Mouse (Mus musculus): ENCODE results near the gene Gfi1.

Gfi1 gene

GRCm38 (mm10) chr5:107725435-107726261, at the start of gene Gfi1:
Gene Gfi1 (minus strand): TSS chr5:107726036.
- peak; percentile 29 for DNase-seq (ENCODE audit: low read depth, low spot score)

DNA sequence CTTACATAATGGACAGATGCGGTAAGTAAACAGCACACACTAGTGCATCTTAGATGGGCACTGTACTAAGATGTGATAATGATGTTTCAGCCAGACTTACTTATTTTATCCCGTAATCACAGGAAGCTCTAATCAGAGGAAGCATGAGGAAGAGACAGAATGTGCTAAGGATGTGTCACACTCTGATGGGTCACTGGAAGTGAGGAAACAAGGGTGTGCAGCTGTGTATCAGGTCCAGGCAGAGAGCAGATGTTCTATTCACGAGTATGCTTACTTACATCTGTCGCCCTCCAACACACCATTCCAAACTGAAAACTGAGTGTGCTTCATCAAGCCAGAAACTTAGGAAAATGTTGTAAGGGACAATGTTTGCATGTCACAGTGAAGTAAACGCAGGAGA, 46.2 kb upstream of the Gfi1 start:
- no peak for DNase-seq (ENCODE audit: low read depth, low spot score)

DNA sequence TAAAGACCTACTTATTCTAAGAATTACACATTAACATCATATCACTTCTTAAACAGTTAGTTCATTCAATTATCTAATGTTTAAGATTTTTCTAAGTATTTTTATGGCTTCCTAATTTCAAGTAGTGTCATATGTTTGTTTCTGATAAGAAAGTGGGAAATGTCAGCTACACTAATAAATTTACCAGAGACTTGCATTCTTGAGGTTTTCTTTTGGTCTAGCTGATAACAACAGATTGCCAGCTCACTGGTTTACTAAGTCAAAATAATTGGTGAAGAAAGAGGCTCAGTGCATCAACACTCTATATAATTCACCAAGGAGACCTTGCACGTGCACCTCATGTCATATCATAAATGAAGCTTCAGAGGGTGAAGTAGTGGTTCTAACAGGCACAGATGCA, 42.4 kb upstream of the Gfi1 start:
- no peak for DNase-seq (ENCODE audit: low read depth, low spot score)

DNA sequence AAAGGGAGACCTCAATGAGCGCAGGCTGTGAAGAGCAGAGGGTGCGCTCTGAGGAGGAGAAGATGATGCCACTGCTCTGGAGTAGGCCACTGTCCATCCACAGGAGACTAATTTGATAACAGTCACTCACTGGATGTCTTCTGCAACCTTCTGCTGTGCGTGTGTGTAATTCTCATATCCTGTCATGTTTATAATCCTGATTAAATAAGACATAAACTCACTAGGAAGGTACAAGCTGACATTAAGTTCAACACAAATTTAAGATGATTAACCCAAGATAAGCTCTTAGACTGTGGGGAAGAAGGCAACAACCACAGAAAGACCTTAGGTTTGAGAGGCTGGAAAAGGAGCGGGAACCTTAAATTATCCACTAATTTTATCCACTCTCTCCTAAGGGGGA, 40.1 kb upstream of the Gfi1 start:
- no peak for DNase-seq (ENCODE audit: low read depth, low spot score)

DNA sequence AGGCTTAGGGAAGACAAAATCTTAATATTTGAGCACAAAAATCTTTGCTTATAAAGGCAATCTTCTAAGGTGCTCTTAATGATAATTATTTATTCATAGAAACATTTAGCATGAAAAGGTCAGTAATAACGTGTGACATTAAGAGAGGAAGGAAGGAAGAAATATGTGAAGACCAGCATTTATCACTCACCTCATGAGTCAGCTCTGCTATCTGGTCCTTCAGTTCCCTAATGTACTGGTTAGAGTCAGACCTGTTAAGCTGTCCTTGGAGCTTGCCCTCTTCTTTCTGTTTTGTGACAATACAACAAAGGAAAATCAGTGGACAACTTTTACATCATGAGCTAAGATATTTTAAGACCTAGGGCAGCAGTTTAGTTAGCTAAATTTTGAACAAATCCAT, 38.6 kb upstream of the Gfi1 start:
- DNase-seq (ENCODE audit: low read depth, low spot score), result no peak

DNA sequence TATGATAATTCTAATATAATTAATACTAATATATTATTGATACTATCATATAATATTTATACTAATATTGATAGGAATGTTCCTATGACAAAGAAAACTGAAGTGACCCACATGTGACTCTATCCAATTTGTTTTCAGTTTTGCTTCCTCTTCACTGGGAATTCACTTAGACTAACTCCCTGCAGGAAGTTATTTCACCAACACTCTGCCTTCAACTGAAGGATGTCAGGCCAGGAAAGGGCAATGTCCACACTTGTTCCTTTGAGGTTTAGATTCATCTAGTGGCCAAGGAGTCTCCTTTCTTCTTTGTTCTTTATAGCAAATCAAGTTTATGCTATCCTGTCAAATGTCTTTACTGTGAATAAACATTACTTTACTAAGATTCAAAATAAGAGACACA, 37.8 kb upstream of the Gfi1 start:
- no peak for DNase-seq (ENCODE audit: low read depth, low spot score)

GRCm38 (mm10) chr5:107759121-107759520, 33.3 kb upstream of the Gfi1 start:
- no peak for DNase-seq (ENCODE audit: low read depth, low spot score)

DNA sequence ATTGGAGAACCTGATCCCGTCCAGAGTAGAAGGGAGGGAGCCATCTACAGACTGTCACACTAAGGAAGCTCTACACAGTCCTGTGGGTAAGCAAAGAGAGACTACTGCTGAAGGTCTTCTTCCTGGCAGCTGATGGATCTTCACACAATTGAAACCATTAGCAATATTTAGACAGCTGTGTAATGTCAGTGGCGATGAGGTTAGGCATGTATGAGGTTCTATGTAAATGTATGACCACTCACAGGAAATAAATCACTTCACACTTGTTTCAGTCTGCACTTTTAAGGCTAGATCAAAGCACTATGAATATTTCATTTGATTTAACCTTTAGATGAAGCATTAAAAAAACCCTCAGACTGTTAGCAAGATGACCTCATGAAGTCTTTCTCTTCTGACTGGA, 30.2 kb upstream of the Gfi1 start:
- DNase-seq (ENCODE audit: low read depth, low spot score), result no peak

- no peak for DNase-seq (ENCODE audit: low read depth, low spot score)
These were observed 28.9 kb upstream of the Gfi1 start for GRCm38 (mm10) chr5:107754740-107755139.

DNA sequence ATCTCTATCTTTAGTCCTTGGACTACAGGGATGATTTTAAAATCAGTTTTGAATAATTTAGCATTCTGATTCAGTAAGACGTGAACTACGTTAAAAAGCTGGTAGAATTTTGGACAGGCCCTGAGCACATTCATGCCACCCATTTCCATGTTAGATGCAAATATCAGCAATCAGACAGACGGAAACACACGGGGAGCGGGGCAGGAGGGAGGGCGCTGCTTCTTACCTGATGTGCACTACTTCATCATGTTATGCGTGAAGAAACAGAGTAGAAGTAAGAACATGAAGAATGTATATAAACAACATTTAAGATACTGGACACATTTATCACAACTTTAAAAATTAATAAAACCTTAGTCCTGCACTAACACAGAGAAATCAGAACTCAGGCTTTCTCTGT, 27.8 kb upstream of the Gfi1 start:
- no peak for DNase-seq (ENCODE audit: low read depth, low spot score)

- no peak for DNase-seq (ENCODE audit: low read depth, low spot score)
These were observed 23.5 kb upstream of the Gfi1 start for GRCm38 (mm10) chr5:107749229-107749916.

- DNase-seq (ENCODE audit: low read depth, low spot score), result no peak
These were observed 13.2 kb upstream of the Gfi1 start for GRCm38 (mm10) chr5:107739023-107739422.

- no peak for DNase-seq (ENCODE audit: low read depth, low spot score)
These were observed 12.5 kb upstream of the Gfi1 start for GRCm38 (mm10) chr5:107738296-107738695.

GRCm38 (mm10) chr5:107736171-107736570, 10.3 kb upstream of the Gfi1 start:
- DNase-seq (ENCODE audit: low read depth, low spot score), result no peak

GRCm38 (mm10) chr5:107731844-107732243, 6.0 kb upstream of the Gfi1 start:
- no peak for DNase-seq (ENCODE audit: low read depth, low spot score)

DNA sequence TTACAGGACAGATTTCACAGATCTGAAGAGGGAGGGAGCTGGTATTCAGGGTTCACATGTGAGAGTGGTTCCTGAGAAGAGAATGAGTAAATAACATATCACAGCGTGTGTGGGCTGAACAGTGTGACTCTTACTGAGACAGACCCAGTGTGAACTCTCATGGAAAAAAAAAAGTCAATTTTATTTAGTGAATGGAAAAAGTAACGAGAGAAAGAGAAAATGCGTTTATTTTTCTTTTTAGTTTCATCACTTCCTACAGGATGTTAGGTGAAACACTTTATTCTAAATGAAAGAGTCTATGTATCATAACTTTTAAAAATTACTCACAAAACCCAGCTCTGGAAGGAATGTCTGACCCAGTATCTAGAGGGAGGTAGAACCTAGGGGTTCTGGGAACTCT, 5.6 kb upstream of the Gfi1 start:
- DNase-seq (ENCODE audit: low read depth, low spot score), result no peak

GRCm38 (mm10) chr5:107727007-107727402, 1.2 kb upstream of the Gfi1 start:
- no peak for DNase-seq (ENCODE audit: low read depth, low spot score)

DNA sequence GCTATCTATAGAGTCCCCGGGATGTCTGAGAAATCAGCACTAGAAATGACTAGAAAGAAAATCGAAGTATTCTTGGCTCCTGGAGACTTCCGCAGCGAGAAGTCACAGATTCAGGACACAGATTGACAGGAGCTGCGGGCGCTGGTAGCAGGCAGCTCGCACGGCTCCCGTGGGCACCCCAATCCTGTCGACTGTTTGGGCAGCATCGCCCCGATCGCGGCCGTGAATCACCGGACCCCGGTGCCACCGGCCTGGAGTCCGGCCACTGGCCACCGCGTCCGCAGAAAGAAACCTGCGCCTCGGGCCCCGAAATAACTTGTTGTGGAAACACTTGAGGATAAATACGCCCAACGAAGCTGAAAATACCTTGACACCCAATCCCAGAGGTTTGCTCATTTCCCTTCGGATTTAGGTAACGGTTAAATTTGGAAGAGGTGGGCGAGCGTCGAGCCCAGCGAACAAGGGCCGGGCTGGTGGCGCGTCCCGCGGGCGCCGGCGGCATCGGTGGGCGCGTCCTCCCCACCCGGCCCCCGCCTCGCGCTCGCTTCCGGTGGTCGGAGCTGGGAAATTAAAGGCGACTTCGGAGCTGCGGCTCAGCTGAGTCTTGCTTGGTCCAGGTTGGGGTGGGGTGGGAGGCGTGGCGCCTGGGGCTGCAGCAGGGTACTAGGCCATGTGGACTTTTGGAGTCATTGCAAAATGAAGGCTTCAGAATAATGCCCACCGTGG, 608 bp upstream of the Gfi1 start:
- DNase-seq (ENCODE audit: low read depth, low spot score), result peak; percentile 42

GRCm38 (mm10) chr5:107724661-107725434, 988 bp downstream of the Gfi1 start:
- peak; percentile 57 for DNase-seq (ENCODE audit: low read depth, low spot score)

GRCm38 (mm10) chr5:107723541-107724511, 2.0 kb downstream of the Gfi1 start:
- peak; percentile 54 for DNase-seq (ENCODE audit: low read depth, low spot score)

Data from ZHBTc4 (cell line).